Mouse (Mus musculus) splenic B cell, adult 2 months (primary cell): ENCODE measurements around the gene Col24a1.

ENCODE experiments used
- DNase-seq: peaks from one replicate; pipeline ENCODE4 v3.0.0-alpha.2; 2011; ENCODE audit warnings: low read depth, low spot score
- H3K27me3 ChIP-seq: 2 replicates; pipeline ENCODE4 v1.6.1; 2012; ENCODE audit warnings: mild to moderate bottlenecking, low read length, moderate library complexity, mixed read lengths; ENCODE audit not compliant: control insufficient read depth, poor library complexity, insufficient read depth, severe bottlenecking
- H3K36me3 ChIP-seq: 2 replicates; pipeline ENCODE4 v1.6.1; 2012; ENCODE audit warnings: mild to moderate bottlenecking, low read length, moderate library complexity, mixed read lengths; ENCODE audit not compliant: control insufficient read depth, poor library complexity, insufficient read depth, severe bottlenecking

The Col24a1 gene

GRCm38 (mm10) chr3:145462351-145462750 lies 170.1 kb downstream of the Col24a1 start:
- H3K27me3 ChIP-seq, result no peaks in the 10 kb centered on the region
- no peak for DNase-seq
- H3K36me3 ChIP-seq, result no peaks in the 10 kb centered on the region

DNA sequence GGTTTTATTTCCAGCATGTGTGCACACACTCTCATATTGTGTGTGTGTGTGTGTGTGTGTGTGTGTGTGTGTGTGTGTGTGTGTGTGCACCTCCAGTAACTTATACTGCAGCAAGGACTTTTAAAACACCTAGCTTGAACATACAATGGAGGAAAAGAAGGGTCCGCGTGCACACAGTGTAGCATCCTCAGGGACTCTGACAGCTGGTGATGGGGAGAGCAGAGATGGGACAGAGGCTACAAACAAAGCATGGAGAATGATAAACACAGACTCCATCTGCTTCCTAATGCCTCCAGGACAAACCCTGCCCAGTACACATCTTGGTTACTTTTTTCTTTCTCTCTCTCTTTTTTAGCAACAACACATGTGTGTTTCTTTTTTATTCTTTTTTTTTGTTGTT lies 171.5 kb downstream of the Col24a1 start:
- Histone ChIP-seq H3K27me3 (no peaks in the 10 kb centered on the region), H3K36me3 (no peaks in the 10 kb centered on the region)
- DNase-seq, result no peak

GRCm38 (mm10) chr3:145471094-145471493 lies 178.8 kb downstream of the Col24a1 start:
- DNase-seq, result no peak
- Histone ChIP-seq H3K27me3 (no peaks in the 10 kb centered on the region), H3K36me3 (no peaks in the 10 kb centered on the region)

DNA sequence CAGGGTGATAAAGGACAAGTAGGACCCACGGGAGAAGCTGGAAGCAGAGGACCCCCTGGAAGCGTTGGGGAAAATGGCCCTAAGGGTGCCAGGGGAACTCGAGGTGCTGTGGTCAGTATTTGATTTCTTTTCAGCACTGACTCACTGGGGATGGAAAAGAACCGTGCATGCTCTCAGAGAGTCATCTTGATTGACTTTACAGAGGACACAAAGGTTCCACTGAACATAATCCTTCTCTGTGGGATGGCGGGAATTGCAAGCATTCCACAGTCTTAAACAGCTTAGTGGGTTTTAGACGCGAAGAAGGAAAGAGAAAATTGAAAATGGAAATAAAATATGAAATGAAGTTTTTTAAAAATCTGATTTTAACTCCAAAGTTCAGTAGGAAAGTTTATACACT lies 181.9 kb downstream of the Col24a1 start:
- Histone ChIP-seq H3K27me3 (no peaks in the 10 kb centered on the region), H3K36me3 (no peaks in the 10 kb centered on the region)
- no peak for DNase-seq

GRCm38 (mm10) chr3:145476634-145477033 lies 184.4 kb downstream of the Col24a1 start:
- Histone ChIP-seq H3K27me3 (no peaks in the 10 kb centered on the region), H3K36me3 (no peaks in the 10 kb centered on the region)
- no peak for DNase-seq

DNA sequence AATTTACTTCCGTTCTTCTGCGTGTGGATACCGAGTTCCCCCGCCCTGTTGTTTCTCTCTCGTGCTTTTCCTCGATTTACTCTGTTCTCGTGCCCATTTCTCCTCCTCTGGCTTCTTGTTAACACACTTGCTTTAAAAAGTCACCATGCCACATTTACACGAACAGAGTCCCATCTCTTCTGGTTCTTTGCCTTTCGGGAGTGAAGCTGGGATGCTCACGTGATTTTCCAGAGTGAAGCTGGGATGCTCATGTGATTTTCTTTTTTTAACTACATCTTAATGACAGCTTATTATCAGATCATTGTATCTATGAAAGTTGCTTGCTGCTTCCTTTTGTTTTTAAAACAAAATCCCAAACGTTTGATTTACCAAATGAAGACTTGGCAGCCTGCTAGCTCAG lies 184.8 kb downstream of the Col24a1 start:
- Histone ChIP-seq H3K27me3 (no peaks in the 10 kb centered on the region), H3K36me3 (no peaks in the 10 kb centered on the region)
- no peak for DNase-seq

DNA sequence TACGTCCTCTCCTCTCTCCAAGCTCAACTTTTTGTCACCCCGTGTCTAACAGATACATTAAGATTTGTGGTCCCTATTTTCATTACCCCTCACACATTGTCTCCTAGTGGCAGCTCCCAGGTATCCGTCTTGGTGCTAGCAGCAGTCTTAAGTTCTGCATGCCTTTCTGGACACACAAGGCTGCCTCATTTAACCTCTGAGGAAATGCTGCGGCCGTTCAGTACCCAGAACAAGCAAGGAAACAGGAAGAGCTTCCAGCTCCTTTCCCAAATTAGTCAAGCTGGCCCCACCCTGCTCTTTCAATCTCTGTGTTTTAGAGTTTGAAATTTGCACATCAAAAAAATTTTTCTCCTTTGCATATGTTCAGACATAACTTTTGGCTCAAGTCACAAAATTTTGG lies 186.2 kb downstream of the Col24a1 start:
- Histone ChIP-seq H3K36me3 (no peaks in the 10 kb centered on the region), H3K27me3 (no peaks in the 10 kb centered on the region)
- DNase-seq, result no peak

DNA sequence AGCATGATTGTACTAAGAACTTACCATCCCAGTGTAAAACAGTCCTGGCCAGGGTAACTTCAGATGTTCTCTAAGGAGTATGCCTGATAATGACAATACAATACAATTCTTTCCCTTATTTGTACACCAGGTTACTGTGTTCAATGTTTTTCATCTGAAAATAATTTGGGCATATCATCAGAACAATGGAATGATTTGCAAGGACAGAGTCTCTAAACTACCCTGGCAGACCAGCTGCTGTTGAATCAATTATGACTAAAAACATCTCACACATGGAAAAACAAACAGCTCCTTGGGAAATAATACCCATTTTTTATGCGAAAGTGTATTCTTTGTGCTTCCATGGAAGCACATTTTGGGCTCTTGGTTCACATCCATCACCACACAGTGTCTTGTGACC lies 198.0 kb downstream of the Col24a1 start:
- DNase-seq, result no peak
- Histone ChIP-seq H3K36me3 (no peaks in the 10 kb centered on the region), H3K27me3 (no peaks in the 10 kb centered on the region)

DNA sequence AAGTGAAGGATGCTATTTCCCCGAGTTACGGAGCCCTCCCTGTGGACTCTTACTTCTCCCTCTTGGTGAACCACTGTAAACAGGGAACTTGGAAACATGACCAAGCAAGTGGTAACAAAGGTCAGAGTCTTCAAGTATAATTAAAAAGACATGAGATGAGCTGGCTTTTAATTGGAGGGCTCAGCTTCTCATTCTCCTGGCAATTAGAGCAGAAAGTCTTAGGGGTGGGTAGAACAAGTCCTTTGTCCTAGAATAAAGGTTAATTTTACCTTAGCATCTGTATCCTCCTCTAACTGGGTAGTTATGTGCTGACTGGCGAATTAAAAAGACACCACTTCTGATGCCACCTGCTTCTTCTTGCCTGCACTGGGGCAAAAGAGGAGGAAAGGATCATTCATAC lies 199.1 kb downstream of the Col24a1 start:
- Histone ChIP-seq H3K36me3 (no peaks in the 10 kb centered on the region), H3K27me3 (no peaks in the 10 kb centered on the region)
- no peak for DNase-seq

DNA sequence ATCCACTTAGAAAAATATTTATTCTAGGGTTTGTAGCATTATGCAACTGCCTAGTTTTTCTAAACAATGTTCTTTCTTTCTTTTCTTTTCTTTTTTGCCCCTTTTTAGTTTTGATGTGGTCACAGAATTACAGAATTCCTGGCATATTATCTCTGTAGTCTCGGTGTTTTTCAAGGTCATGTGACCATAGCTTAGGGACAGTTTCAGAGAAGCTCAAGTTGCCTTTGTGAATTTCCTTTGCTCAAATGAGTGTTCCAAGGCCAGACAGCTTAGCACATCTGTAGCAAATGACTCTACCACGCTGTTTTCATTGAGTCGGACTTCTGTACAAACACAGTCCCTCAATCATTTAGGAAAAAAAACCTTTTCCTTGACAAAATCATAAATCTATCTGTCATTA lies 205.9 kb downstream of the Col24a1 start:
- no peak for DNase-seq
- no peaks in the 10 kb centered on the region for H3K27me3 ChIP-seq

GRCm38 (mm10) chr3:145498893-145499292 lies 206.6 kb downstream of the Col24a1 start:
- no peaks in the 10 kb centered on the region for H3K36me3 ChIP-seq

More for the DNA sequence above, 205.9 kb downstream of the Col24a1 start:
- no peaks in the 10 kb centered on the region for H3K36me3 ChIP-seq

GRCm38 (mm10) chr3:145504830-145505229 lies 212.6 kb downstream of the Col24a1 start:
- Histone ChIP-seq H3K36me3 (no peaks in the 10 kb centered on the region), H3K27me3 (no peaks in the 10 kb centered on the region)
- no peak for DNase-seq

More at GRCm38 (mm10) chr3:145498893-145499292, 206.6 kb downstream of the Col24a1 start:
- H3K27me3 ChIP-seq, result no peaks in the 10 kb centered on the region
- no peak for DNase-seq

- Histone ChIP-seq H3K36me3 (no peaks in the 10 kb centered on the region), H3K27me3 (no peaks in the 10 kb centered on the region)
- DNase-seq, result no peak
Observed at GRCm38 (mm10) chr3:145508550-145508949, 216.3 kb downstream of the Col24a1 start.

DNA sequence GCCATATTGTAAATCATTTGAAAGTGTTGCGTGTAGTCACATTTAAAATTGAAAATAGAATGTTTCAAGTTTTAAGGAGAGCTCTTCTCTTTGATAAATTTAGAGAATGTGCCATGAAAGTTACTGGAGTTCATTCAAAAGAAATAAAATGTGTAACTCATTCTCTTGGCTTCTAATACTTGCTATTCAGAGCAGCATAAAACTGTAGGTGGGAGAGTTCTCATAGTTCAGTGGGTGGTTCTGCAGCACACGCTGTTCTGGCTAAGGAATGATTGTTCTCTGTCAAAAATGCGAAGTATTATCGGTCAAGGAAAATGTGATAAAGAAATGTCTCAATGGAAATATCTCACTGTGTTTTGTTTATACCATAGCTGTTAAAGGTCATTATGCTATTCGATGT lies 221.9 kb downstream of the Col24a1 start:
- H3K27me3 ChIP-seq, result no peaks in the 10 kb centered on the region
- no peaks in the 10 kb centered on the region for H3K36me3 ChIP-seq
- DNase-seq, result no peak

GRCm38 (mm10) chr3:145521528-145522080 lies 229.3 kb downstream of the Col24a1 start:
- no peaks in the 10 kb centered on the region for H3K36me3 ChIP-seq
- DNase-seq, result no peak

GRCm38 (mm10) chr3:145522311-145522710 lies 230.0 kb downstream of the Col24a1 start:
- H3K27me3 ChIP-seq, result no peaks in the 10 kb centered on the region
- DNase-seq, result no peak

More at GRCm38 (mm10) chr3:145521528-145522080, 229.3 kb downstream of the Col24a1 start:
- H3K27me3 ChIP-seq, result no peaks in the 10 kb centered on the region

More at GRCm38 (mm10) chr3:145522311-145522710, 230.0 kb downstream of the Col24a1 start:
- no peaks in the 10 kb centered on the region for H3K36me3 ChIP-seq
